Mouse (Mus musculus) heart, postnatal 0 days (tissue): ENCODE data around the gene Rpap3.

Experiments used
- CTCF ChIP-seq: IDR thresholded peaks from 2 replicates; pipeline ENCODE4 v1.5.1; 2016; ENCODE audit warnings: antibody characterized with exemption, control low read depth, low read depth
- EP300 ChIP-seq: IDR thresholded peaks from 2 replicates; pipeline ENCODE4 v1.6.1; 2016; ENCODE audit warnings: antibody characterized with exemption, low read depth

- no peak for TF ChIP-seq CTCF
- no peak for TF ChIP-seq EP300
Measured at GRCm38 (mm10) chr15:97673256-97674000, 32.2 kb downstream of the Rpap3 start.
